Mouse (Mus musculus): ENCODE measurements at regions not wholly inside any gene's neighbourhood (a gene's known extent, or its start where the extent isn't known, plus 50 kb on each side); places are given as distances from the start of the nearest gene placed in this dataset.

DNA sequence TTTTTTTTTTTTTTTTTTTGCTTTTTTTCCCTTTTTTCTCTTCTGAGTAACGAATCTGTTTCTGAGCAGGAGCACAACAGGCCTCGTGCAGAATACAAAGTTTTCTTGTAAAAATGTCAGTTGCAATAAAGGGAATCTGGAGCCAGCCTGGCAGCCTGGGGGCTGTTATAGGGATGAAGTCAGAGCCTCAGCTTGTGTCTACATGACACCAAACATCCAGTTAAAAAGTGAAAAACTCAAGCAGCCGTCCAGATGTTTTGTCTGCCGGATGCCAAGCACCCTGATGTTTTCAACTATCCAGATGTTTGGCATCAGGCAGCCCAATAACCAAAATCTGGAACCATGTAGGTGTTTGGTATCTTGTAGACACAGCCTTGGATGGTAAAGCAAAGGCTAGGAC lies 79.4 kb upstream of the Prep start:
- TF ChIP-seq CTCF (IDR thresholded peaks at IDR 0.05; ENCODE audit: low read depth) = no peak
- TF ChIP-seq EP300 (IDR thresholded peaks at IDR 0.05; ENCODE audit: low read depth) = no peak
